Mouse (Mus musculus) spleen, adult 2 months (tissue): ENCODE measurements around the gene Uhrf1. TPM values are rescaled to one million over a fixed set of nuclear protein-coding genes. Genes with fewer than 3 reads are reported as not detected.

Source experiments
- DNase-seq, 2 experiments: peaks; one replicate each; pipeline versions ENCODE4 v3.0.0 to v3.0.0-alpha.2; 2012 to 2021; ENCODE audit warnings: low spot score in 2 of 2, low read depth in 1 of 2
- H3K27ac ChIP-seq: fragments of 200-500 bp; 2 replicates; pipeline ENCODE4 v1.5.1; 2012; ENCODE audit warnings: low read length, inconsistent platforms; ENCODE audit not compliant: insufficient read depth
- H3K27me3 ChIP-seq: fragments of 200-500 bp; 2 replicates; pipeline ENCODE4 v1.6.1; 2012; ENCODE audit warnings: mild to moderate bottlenecking, moderate library complexity, low read length, inconsistent platforms; ENCODE audit not compliant: control insufficient read depth, insufficient read depth
- H3K36me3 ChIP-seq: fragments of 200-500 bp; 2 replicates; pipeline ENCODE4 v1.6.1; 2012; ENCODE audit warnings: mild to moderate bottlenecking, low read length, inconsistent platforms; ENCODE audit not compliant: control insufficient read depth, insufficient read depth
- H3K4me1 ChIP-seq: fragments of 200-500 bp; 2 replicates; pipeline ENCODE4 v1.6.1; 2011; ENCODE audit warnings: inconsistent platforms; ENCODE audit not compliant: control insufficient read depth, insufficient read depth, insufficient read length
- H3K4me3 ChIP-seq: fragments of 200-500 bp; 2 replicates; pipeline ENCODE4 v1.5.1; 2011; ENCODE audit warnings: mild to moderate bottlenecking, inconsistent platforms; ENCODE audit not compliant: insufficient read depth, insufficient read length; ENCODE audit errors: extremely low read depth
- CTCF ChIP-seq: fragments of 200-500 bp; IDR thresholded peaks from 2 replicates; pipeline ENCODE4 v1.5.1; 2011; ENCODE audit warnings: mild to moderate bottlenecking, inconsistent platforms; ENCODE audit not compliant: insufficient read depth, insufficient read length, insufficient replicate concordance; ENCODE audit errors: extremely low read depth
- POLR2A ChIP-seq: fragments of 200-500 bp; IDR thresholded peaks from 2 replicates; pipeline ENCODE4 v1.6.1; 2011; ENCODE audit warnings: low read depth, low read length, inconsistent platforms
- WGBS: fragments of 180-500 bp; shearing (Covaris S2); methylation state at CpG from one replicate; pipeline ENCODE4 v1.1.7; 2018; 5-methylcytosine and 5-hydroxymethylcytosine counted together
- polyA plus RNA-seq: library from polyadenylated mRNA; depleted of rRNA; stranded (reverse); fragments of >200 nt; gene quantifications from 2 replicates; pipeline ENCODE4 v1.2.3, GENCODE M21; 2012

Gene Uhrf1
- polyA plus RNA-seq, 1 experiment = 16.5 TPM

DNA sequence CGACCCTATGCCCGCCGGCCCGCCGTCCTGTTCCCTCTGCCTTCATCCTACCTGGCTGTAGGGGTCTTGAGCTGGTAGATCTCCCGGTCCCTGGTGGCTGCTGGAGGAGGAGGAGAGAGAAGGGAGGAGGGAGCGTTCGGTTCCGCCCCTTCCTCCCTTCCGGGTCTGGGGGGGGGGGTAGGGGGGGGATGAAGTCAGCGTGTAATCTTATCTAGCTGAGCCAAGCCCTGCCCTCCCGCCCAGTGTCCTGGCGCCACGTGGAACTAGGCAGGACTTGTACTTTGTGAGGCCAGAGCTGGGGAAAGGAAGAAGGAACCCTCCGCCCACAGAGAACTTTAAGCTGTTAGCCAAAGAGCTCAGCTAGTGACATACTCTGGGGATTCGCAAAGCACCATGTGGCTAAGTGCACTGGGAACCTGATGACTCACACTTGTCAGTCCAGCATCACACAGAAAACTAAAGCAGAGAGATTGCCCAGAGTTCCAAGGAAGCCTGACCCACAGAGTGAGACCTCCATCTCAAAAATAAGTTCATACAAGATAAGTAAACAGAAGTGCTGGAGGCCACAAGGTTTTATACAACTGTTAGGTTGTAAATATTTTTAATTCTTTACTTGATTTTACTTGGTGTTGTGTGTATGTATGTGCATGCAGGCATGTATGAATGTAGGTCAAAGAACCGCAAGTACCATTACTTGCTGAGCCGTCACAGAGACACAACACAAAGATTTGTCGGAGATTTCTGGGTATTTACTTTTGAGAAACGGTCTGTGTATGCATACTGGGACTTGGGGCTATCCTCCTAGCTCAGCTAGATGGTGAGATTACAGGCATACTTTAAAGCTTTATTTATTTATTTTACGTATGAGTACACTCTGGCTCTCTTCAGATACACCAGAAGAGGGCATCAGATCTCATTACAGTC is 26.2 kb upstream of the Uhrf1 start, which contains the start of gene Ticam1:
TSS of gene Ticam1 (minus strand) at position 144 of the 924 bp plus-strand sequence.
- peak within 1 kb of the TSS; percentile 68 for H3K4me3 ChIP-seq
- peak; percentile 79 to 83 for DNase-seq
- peaks cover 9% of the 10 kb centered on the region; the same call in 1 of the 2 replicates for H3K36me3 ChIP-seq
- 3% methylated on average over 17 of the region's 21 CpGs for WGBS
- TF ChIP-seq CTCF (no peak), POLR2A (no peak)
- H3K27me3 ChIP-seq = no peaks in the 10 kb centered on the region
- peaks cover 6% of the 10 kb centered on the region; the same call in 1 of the 2 replicates for H3K4me1 ChIP-seq
- H3K27ac ChIP-seq = peak within 1 kb of the TSS; percentile 62

DNA sequence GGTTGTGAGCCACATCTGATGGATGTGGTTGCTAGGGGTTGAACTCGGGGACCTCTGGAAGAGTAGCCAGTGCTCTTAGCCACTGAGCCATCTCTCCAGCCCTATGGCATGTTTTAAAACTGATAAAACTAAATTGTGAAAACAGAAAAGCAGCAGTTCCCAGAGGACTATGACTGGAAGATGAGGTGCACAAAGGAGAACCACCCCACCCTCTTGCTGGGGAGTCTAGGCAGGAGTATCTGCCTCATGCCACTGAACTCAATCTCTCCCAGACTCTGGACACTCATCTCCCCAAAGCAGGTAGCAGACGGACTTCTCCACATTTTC is 25.6 kb upstream of the Uhrf1 start:
- peak in 1 of 2 experiments; percentile 2 for DNase-seq
- Histone ChIP-seq H3K27ac (no peak overlapping the region), H3K27me3 (no peaks in the 10 kb centered on the region), H3K4me1 (peaks cover 6% of the 10 kb centered on the region; the same call in 1 of the 2 replicates), H3K36me3 (peaks cover 9% of the 10 kb centered on the region; the same call in 1 of the 2 replicates), H3K4me3 (no peak overlapping the region)
- TF ChIP-seq POLR2A (no peak), CTCF (no peak)
- WGBS = 48% methylated on average over 2 of the region's 2 CpGs

DNA sequence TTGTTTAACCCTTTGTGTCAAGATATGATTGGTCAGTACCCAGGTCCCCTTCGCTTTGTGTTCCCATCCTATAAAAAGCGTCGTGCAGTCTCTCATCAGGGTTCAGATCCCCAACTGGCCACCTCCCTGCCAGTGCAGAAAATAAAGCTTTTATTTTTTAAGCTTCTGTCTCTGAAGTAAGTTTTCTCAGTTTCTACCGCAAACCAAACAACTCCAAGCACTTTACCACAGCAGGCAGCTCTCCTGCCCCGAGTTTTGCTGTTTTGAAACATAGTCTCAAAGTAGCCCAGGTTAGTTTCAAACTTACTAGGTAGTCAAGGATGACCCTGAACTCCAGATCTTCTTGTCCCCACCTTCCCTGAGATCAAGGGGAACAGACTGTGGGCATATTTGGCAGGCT is 24.8 kb upstream of the Uhrf1 start:
- Histone ChIP-seq H3K27me3 (no peaks in the 10 kb centered on the region), H3K4me3 (no peak overlapping the region), H3K36me3 (peaks cover 7% of the 10 kb centered on the region; the same call in 1 of the 2 replicates), H3K27ac (no peak overlapping the region), H3K4me1 (peaks cover 6% of the 10 kb centered on the region; the same call in 1 of the 2 replicates)
- no peak for TF ChIP-seq CTCF
- TF ChIP-seq POLR2A = no peak
- DNase-seq = no peak
- 93% methylated on average over 5 of the region's 5 CpGs for WGBS

DNA sequence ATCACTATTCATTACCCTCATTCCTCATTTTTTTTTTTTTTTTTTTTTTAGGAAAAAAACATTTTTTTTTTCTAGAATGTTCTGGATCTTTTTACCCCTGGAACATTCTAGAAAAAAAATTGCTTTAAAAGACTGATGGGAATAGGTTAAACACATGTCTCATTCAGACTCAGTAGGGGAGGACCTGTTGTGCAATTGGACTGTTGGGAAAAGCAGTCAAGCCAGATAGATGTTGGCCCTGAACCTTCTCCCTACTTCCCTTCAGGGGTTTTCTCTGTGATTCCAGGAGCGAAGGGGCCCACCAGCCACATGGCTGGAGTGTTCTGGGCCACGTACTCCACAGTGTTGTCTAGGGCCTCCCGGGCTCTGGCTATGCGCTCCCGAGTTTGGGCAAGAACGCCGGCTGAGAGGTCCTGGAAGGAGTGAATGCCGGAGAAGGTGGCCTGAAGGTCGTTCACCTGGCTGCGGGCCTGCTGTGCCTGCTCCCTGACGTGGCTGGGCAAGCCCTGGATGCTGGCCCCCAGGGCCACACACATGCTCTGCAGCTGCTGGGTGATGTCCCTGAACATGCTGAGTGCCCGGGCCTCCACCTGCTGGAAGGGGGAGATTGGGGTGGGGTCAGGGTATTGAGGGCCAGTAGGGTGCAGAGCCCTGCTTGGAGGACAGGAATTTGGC is 23.5 kb upstream of the Uhrf1 start:
- H3K27ac ChIP-seq = no peak overlapping the region
- no peaks in the 10 kb centered on the region for H3K27me3 ChIP-seq
- 95% methylated on average over 12 of the region's 12 CpGs for WGBS
- H3K36me3 ChIP-seq = peaks cover 6% of the 10 kb centered on the region; the same call in 1 of the 2 replicates
- TF ChIP-seq POLR2A = no peak
- no peak for TF ChIP-seq CTCF
- no peak overlapping the region for H3K4me3 ChIP-seq
- peaks cover 3% of the 10 kb centered on the region; the same call in 1 of the 2 replicates for H3K4me1 ChIP-seq
- DNase-seq = no peak

DNA sequence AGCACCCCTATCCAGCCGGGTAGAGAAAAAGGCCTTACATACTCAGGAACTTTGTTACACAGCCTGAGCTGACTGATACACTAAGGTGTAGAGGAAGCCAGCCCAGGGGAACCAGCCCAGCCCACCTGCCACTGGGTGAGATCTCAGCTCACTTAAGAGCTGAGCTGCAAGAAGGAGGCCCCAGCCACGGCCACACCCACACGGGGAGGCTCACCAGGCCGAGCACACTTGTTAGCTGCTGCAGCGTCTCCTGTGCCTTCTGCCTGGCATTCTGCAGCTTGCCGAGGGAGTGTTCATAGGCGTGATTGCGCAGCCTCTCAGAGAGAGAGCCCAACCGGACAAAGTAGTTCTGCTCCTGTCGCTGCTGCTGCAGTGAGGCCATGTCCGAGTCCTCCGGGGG is 21.9 kb upstream of the Uhrf1 start:
- Histone ChIP-seq H3K4me3 (no peak overlapping the region), H3K36me3 (peaks cover 11% of the 10 kb centered on the region), H3K27me3 (no peaks in the 10 kb centered on the region), H3K4me1 (peaks cover under 1% of the 10 kb centered on the region; the same call in 1 of the 2 replicates), H3K27ac (no peak overlapping the region)
- no peak for TF ChIP-seq POLR2A
- no peak for TF ChIP-seq CTCF
- WGBS = 90% methylated on average over 12 of the region's 12 CpGs
- no peak for DNase-seq

DNA sequence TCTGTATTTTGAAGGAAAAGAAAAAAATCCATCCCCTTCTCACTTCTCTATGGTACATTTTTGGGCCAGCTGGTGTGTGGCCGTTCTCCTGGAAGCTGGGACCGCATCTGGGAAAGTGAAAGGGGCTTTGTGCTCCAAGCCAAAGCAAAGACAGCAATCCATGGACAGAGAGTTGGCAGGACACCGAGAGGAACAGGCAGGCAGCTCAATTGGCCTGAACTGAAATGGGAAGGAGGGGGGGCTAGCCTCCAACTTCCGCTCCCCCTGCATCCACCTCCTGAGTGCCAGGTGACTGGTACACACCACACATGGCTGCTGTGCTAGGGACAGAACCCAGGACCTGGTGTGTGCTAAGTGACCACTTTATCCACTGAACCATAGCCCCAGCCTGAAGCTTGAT is 20.3 kb upstream of the Uhrf1 start:
- no peak for DNase-seq
- H3K36me3 ChIP-seq = peaks cover 12% of the 10 kb centered on the region
- 85% methylated on average over 4 of the region's 4 CpGs for WGBS
- no peak overlapping the region for H3K4me3 ChIP-seq
- no peak for TF ChIP-seq CTCF
- TF ChIP-seq POLR2A = no peak
- no peaks in the 10 kb centered on the region for H3K27me3 ChIP-seq
- no peak overlapping the region for H3K27ac ChIP-seq
- H3K4me1 ChIP-seq = no peaks in the 10 kb centered on the region
